Mouse (Mus musculus): ENCODE measurements around the gene Smim24.
A peak's percentile ranks its signal among the peaks of the same experiment; 100 is the strongest.

Gene Smim24

GRCm38 (mm10) chr10:81409330-81409729 lies 16.5 kb downstream of the Smim24 start:
- DNase-seq (ENCODE audit: low spot score): no peak

GRCm38 (mm10) chr10:81410350-81410749 lies 17.5 kb downstream of the Smim24 start:
- no peak for DNase-seq (ENCODE audit: low spot score)

- DNase-seq (ENCODE audit: low spot score): no peak
These were observed 18.1 kb downstream of the Smim24 start for GRCm38 (mm10) chr10:81410981-81411380.

- peak; percentile 75 for DNase-seq (ENCODE audit: low spot score)
These were observed 18.9 kb downstream of the Smim24 start for GRCm38 (mm10) chr10:81411471-81412400.

GRCm38 (mm10) chr10:81412586-81413309 lies 19.9 kb downstream of the Smim24 start:
- DNase-seq (ENCODE audit: low spot score): no peak

GRCm38 (mm10) chr10:81413310-81414261 lies 20.7 kb downstream of the Smim24 start:
- peak; percentile 85 for DNase-seq (ENCODE audit: low spot score)

GRCm38 (mm10) chr10:81414682-81415081 lies 21.8 kb downstream of the Smim24 start:
- DNase-seq (ENCODE audit: low spot score): no peak

- no peak for DNase-seq (ENCODE audit: low spot score)
These were observed 22.3 kb downstream of the Smim24 start for GRCm38 (mm10) chr10:81415146-81415545.

GRCm38 (mm10) chr10:81415549-81416310 lies 22.9 kb downstream of the Smim24 start:
- DNase-seq (ENCODE audit: low spot score): no peak

- peak; percentile 84 for DNase-seq (ENCODE audit: low spot score)
These were observed 23.9 kb downstream of the Smim24 start for GRCm38 (mm10) chr10:81416581-81417226.

GRCm38 (mm10) chr10:81417227-81418215 lies 24.7 kb downstream of the Smim24 start:
- DNase-seq (ENCODE audit: low spot score): no peak

- DNase-seq (ENCODE audit: low spot score): peak; percentile 9
These were observed 25.6 kb downstream of the Smim24 start for GRCm38 (mm10) chr10:81418216-81419070.

- DNase-seq (ENCODE audit: low spot score): peak; percentile 5
These were observed 26.5 kb downstream of the Smim24 start for GRCm38 (mm10) chr10:81419111-81419928.

- peak; percentile 63 for DNase-seq (ENCODE audit: low spot score)
These were observed 27.4 kb downstream of the Smim24 start for GRCm38 (mm10) chr10:81420191-81420767.

- peak; percentile 3 for DNase-seq (ENCODE audit: low spot score)
These were observed 28.4 kb downstream of the Smim24 start for GRCm38 (mm10) chr10:81421041-81421796.

GRCm38 (mm10) chr10:81421797-81422100 lies 28.9 kb downstream of the Smim24 start:
- no peak for DNase-seq (ENCODE audit: low spot score)

All from ovary, postnatal 36 days (tissue).